Mouse (Mus musculus): ENCODE data around the gene Unk. TPM values are rescaled to one million over a fixed set of nuclear protein-coding genes. Genes with fewer than 3 reads are reported as not detected.

The Unk gene
- total and polyA plus RNA-seq, 3 experiments: 21.7 to 42.3 TPM; not detected in 1

DNA sequence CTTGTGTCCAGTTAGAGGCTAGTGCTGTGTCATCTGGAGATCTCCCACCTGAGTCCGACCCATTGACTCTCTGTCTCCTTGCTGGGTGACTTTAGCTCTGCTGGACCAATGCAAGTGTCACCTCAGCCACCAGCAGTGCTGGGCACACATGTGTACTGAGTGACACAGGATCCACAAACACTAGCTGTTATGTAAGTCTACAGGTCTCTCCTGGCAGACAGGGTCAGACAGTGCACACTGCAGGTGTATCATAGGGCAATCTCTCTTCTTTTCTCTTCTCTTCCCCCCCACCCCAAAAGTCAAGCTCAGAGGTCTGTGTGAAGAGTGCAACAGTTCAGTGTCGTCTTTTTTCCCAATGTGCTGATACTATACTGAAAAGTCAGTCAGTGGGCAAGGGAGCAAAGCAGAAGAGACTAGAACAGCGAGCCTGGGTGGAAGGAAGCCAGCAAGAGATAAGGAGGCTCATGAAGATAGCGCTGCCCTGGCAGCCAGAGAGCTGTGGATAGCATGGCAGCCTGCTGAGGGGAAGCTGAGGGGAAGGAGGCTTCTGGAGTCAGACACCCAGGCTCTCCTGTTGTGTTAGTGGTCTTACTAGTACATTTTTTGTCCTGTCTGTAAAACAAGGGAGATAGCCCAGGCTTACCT, 27.2 kb downstream of the Unk start (continued):
- no peak for TF ChIP-seq JUND (IDR thresholded peaks at IDR 0.05; ENCODE audit: low read depth, low read length)
- TF ChIP-seq MYC (IDR thresholded peaks at IDR 0.05; ENCODE audit: low read depth, low read length): peak; percentile 80; the same call in 1 of the 2 replicates
- peak; percentile 78 for TF ChIP-seq RCOR1 (IDR thresholded peaks at IDR 0.05; ENCODE audit: low read depth, low read length)

GRCm38 (mm10) chr11:116058022-116058614, 28.0 kb downstream of the Unk start:
- Histone ChIP-seq H3K36me3 (ENCODE audit: control insufficient read depth in 1 of 2, insufficient read depth in 2 of 2, low read length in 2 of 2) (peaks cover 24 to 34% of the 10 kb centered on the region in 2 experiments), H3K4me1 (ENCODE audit: control insufficient read depth in 1 of 2, insufficient read depth in 2 of 2, low read length in 2 of 2) (peaks cover 21 to 43% of the 10 kb centered on the region in 2 experiments), H3K27ac (ENCODE audit: control insufficient read depth, low read depth, low read length) (peak overlapping the region; percentile 75), H3K4me3 (ENCODE audit: control insufficient read depth in 1 of 2, insufficient read depth in 1 of 2, low read depth in 2 of 2, low read length in 2 of 2) (no peak overlapping the region), H3K27me3 (ENCODE audit: control insufficient read depth in 1 of 2, insufficient read depth in 2 of 2, low read length in 2 of 2) (no peaks in the 10 kb centered on the region), H3K9me3 (replicated peaks; ENCODE audit: insufficient read depth, low read length) (no peaks in the 10 kb centered on the region), H3K9ac (ENCODE audit: control insufficient read depth, low read depth, low read length, poor library complexity, severe bottlenecking) (peak overlapping the region; percentile 22), H3K79me2 (ENCODE audit: control insufficient read depth, insufficient read depth, low read length, poor library complexity) (no peaks in the 10 kb centered on the region)
- peak; percentile 19; the same call in 1 of the 2 replicates for TF ChIP-seq POLR2AphosphoS2 (IDR thresholded peaks at IDR 0.05; ENCODE audit: low read length)
- TF ChIP-seq POLR2AphosphoS5 (IDR thresholded peaks at IDR 0.05; ENCODE audit: borderline replicate concordance, low read depth, low read length): no peak
- TF ChIP-seq USF2 (IDR thresholded peaks at IDR 0.05; ENCODE audit: borderline replicate concordance in 1 of 2, insufficient read depth in 1 of 2, low read depth in 1 of 2, low read length in 2 of 2): no peak
- TF ChIP-seq ZNF384 (IDR thresholded peaks at IDR 0.05; ENCODE audit: low read depth, low read length): no peak
- no peak for TF ChIP-seq MXI1 (IDR thresholded peaks at IDR 0.05; ENCODE audit: low read depth, low read length)
- no peak for TF ChIP-seq ZKSCAN1 (IDR thresholded peaks at IDR 0.05; ENCODE audit: low read depth, low read length)
- 0 out of 2 replicates have a peak, but pooled peaks have one; percentile 32 for TF ChIP-seq ETS1 (IDR thresholded peaks at IDR 0.05; ENCODE audit: low read depth, low read length)
- TF ChIP-seq MAX (IDR thresholded peaks at IDR 0.05; ENCODE audit: low read length): no peak
- no peak for TF ChIP-seq GABPA (IDR thresholded peaks at IDR 0.05; ENCODE audit: low read depth, low read length)
- TF ChIP-seq UBTF (IDR thresholded peaks at IDR 0.05; ENCODE audit: borderline replicate concordance, insufficient read depth, low read depth, low read length): 0 out of 2 replicates have a peak, but pooled peaks have one; percentile 50
- TF ChIP-seq ELF1 (IDR thresholded peaks at IDR 0.05; ENCODE audit: low read depth, low read length): no peak
- no peak for TF ChIP-seq E2F4 (IDR thresholded peaks at IDR 0.05; ENCODE audit: borderline replicate concordance, low read depth, low read length)
- TF ChIP-seq EP300 (IDR thresholded peaks at IDR 0.05; ENCODE audit: low read depth in 1 of 2, low read length in 2 of 2): no peak; a peak in 1 of 4 replicates
- peak; percentile 56 for DNase-seq (ENCODE audit: low read depth, low spot score)

Data from MEL (cell line).